Mouse (Mus musculus): ENCODE measurements around the gene Gm20075. TPM values are rescaled to one million over a fixed set of nuclear protein-coding genes. Genes with fewer than 3 reads are reported as not detected.
"Not testable (repeated sequence)": the region's sequence is repeated elsewhere in the genome, so short reads cannot be mapped to it uniquely, and the experiment has no call there.

Gm20075 gene
- 10 to 100 TPM; 14.0 to 27.2 TPM for total RNA-seq (2021)
- 0.07 TPM in 1 of 2 replicates, not detected in the other for polyA plus RNA-seq (2012; rRNA removed)
- long read RNA-seq: 0 reads

DNA sequence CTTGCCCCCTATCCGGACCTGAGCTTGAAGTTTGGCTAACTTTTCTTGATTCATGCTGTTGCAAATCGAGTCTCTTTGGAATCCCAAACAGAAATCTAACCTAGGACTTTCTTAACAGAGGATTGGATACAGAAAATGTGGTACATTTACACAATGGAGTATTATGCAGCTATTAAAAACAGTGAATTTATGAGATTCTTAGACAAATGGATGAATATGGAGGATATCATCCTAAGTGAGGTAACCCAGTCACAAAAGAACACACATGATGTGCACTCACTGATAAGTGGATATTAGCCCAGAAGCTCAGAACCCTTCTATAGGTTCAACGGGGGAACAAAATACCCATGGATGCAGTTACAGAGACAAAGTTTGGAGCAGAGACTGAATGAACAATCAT is at the start of gene Gm20075:
Gm20075 (minus strand) TSS at position 101 of the 400 bp plus-strand sequence.
- not testable (repeated sequence) for DNase-seq

DNA sequence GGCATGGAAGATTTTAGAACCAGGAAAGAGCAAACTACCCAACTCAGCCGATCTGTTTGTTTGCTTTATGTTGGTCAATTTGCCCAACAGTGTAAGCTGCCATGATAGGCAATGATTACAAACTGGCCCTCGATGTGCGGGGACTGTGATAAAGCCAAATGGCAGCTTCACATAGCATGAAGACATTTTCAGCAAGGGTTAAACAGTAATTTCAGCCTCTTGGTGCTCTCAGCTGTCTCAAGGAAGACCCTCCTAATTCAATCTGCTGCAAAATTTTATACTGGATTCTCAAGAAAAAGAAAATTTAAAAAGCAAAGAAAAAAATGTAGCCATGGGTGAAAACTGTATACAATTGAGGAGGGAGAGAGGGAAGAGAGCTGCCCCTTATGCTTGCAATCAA is 47.9 kb upstream of the Gm20075 start:
- DNase-seq: no peak

DNA sequence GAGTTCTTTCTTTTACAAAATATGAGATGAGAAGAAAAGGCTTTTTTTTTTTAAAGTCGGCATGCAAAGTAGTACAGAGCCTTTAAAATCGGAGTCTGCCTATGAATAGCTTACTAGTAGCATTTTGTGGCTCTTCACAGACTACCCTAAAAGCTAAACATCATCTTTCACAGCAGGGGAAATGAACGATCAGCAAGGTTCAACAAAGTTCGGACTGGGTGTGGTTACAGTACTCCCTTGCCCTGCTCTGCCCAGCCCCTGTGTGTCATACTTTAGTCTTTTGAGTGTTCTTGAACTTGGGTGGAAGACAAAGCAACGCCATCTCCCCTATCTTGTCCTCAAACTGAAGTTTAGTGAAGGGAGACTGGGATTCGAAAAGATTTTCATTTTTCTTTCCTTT is 45.5 kb upstream of the Gm20075 start:
- DNase-seq: no peak

DNA sequence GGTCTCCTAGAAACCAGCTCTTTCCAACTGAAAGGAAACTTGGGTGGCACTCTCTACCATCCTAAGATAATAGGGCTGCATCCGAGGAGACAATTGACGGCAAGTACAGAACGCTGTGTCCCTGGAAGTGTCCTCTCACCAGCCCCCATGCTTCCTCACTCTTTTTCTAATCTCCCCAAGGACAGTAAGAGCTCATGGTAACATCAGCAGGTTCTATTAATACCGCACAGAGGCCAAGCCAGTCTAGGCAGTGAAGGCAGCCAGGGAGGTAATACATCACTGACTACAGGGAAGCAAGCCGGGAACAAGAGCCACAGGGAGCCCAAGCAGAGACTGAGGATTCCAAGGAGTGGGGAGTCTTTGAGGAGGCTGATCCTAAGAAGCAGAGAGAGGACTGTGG is 43.8 kb upstream of the Gm20075 start:
- DNase-seq: peak; percentile 9

DNA sequence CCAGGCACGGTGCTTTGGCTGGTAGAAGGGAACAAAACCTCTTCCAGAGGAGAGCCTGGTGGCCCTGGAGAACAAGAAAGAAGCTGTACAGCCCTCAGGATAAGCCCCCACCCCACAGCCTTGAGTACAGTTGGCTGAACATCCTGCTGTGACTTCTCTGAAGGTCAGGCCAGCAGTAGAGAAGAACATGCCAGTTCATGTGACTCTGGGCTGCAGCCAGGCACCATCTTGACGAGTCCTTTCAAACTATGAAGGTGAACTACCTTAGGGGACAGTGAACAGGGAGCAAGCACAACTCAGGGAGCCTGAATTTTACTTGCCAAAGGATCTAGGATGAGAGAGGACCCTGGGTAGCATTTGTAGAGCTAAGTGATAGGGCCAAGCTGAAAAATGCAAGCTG is 31.5 kb upstream of the Gm20075 start:
- no peak for DNase-seq

DNA sequence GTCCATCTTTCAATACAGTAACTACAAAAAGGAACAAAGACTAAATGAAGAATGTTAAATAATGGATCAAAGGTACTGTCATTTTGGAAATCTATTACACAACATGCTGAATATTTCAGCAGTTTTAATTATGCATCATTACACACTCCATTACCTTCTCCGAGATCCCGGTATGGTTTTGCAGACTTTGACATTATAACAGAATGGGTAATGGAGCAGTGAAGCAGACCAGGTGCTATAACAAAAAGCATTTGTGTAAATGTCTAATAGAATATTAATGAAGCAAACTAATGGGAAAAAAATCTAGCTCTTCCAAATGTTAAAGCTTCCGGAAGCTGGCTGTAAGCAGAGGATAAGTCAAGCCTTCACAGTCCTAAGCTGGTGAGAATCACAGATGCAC is 29.6 kb upstream of the Gm20075 start:
- DNase-seq: no peak

DNA sequence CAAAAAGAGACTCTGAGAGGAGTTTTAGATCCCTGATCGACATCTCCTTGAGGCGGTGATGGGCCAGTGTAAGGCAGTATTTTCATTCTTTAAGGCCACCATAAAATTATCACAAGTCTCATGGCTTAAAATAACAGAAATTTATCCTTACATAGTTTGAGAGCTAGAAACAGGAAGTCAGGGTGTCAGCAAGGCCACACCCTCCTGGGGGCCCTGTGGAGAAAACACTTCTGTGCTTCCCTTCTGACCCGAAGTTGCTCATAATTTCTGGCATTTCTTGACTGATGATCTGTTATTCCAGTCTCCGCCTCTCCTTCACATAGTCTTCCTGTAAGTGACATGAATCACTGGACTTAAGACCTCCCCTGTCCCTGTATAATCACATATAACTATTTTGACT is 25.2 kb upstream of the Gm20075 start:
- no peak for DNase-seq

GRCm38 (mm10) chr13:96090929-96091328 is 9.8 kb upstream of the Gm20075 start:
- DNase-seq: no peak

- DNase-seq: no peak
Observed at GRCm38 (mm10) chr13:96085581-96086302, 4.6 kb upstream of the Gm20075 start.

DNA sequence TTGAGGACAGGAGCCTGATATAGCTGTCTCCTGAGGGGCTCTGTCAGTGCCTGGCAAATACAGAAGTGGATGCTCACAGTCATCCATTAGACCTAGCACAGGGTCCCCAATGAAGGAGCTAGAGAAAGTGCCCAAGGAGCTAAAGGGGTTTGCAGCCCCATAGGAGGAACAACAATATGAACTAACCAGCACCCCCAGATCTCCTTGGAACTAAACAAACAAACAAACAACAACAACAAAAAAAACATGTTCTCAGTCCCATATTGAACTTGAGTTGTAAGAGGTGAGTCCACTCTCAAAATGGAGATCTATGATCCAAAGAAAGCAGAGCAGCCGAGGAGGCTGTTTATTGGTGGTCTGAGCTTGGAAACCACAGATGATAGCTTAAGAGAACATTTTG is 578 bp upstream of the Gm20075 start, which contains the start of gene Gm17190:
Gm17190 (plus strand) TSS at position 301 of the 400 bp plus-strand sequence.
- not testable (repeated sequence) for DNase-seq

DNA sequence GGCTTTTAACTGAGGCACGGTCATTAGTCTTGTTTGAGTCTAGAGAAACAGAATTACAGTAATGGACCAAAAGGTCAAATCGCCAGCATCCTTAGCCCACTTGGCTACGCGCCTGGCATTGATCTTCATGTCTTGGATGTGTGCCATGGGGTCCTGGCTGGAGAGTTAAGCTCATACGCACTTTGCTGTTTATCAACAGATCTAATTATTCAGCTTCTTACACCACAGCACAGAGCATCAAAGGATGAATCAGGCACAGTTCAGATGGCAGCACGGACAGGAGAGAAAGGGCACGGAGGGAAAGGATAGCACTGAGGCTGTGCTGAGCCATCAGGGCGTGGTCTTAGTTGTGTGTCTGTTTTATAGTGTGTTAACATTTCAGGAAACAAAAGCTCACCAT is 7.6 kb downstream of the Gm20075 start:
- DNase-seq: peak; percentile 49

- DNase-seq: no peak
Observed at GRCm38 (mm10) chr13:96052755-96053154, 28.4 kb downstream of the Gm20075 start.

DNA sequence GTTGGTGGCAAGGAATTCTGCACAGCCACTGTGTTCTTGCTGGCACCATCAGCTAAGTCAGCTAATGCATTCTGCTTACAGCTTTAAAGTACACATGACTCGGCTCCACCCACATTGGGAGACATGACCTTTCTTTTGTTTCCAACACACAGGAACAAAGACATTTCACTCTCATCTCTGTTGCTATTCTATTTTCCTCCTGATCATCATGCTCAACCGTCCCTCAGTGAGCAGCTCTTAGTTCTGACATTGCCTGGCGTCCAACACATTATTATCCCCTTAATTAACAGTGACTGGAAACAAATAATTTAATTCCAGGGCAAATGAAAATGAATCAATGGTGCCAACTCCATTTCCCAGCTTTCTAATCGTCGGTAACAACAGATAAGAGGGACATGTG is 35.8 kb downstream of the Gm20075 start:
- no peak for DNase-seq

- no peak for DNase-seq
Observed at GRCm38 (mm10) chr13:96040275-96041042, 40.7 kb downstream of the Gm20075 start.

- peak; percentile 55 for DNase-seq
Observed at GRCm38 (mm10) chr13:96039536-96039935, 41.6 kb downstream of the Gm20075 start.

- DNase-seq: peak; percentile 40
Observed at GRCm38 (mm10) chr13:96030368-96031223, 50.6 kb downstream of the Gm20075 start.

Other genes starting within 250 kb of the Gm20075 start
- 100 to 1,000 TPM; 107 to 186 TPM for gene Iqgap2, start 189.5 kb downstream of the Gm20075 start, total RNA-seq (2021)
- 9.0 and 9.5 TPM in 2 replicates for gene Iqgap2, start 189.5 kb downstream of the Gm20075 start, polyA plus RNA-seq (2012; rRNA removed)
- not detected for gene Gm17190, start 678 bp upstream of the Gm20075 start, total RNA-seq (2021)
- gene Gm17190, start 678 bp upstream of the Gm20075 start, polyA plus RNA-seq (2012; rRNA removed): not detected in 2 replicates
- gene Sv2c, start 51.2 kb upstream of the Gm20075 start, total RNA-seq (2021): 1 to 10 TPM in 1 of 2 experiments, under 1 TPM in 1; 0.89 to 1.1 TPM
- 0.12 and 0.27 TPM in 2 replicates for gene Sv2c, start 51.2 kb upstream of the Gm20075 start, polyA plus RNA-seq (2012; rRNA removed)

Measured in adrenal gland, adult 2 months (tissue).